Mouse (Mus musculus) hindbrain, embryonic 11.5 days (tissue): ENCODE results near the gene Ddx41. TPM values are rescaled to one million over a fixed set of nuclear protein-coding genes. Genes with fewer than 3 reads are reported as not detected.

Experiments
- ATAC-seq: fragments of 200-750 bp; cut with Nextera tagmentation; 2 replicates; pipeline ENCODE4 v1.8.0; 2017; ENCODE audit warnings: mild to moderate bottlenecking, moderate TSS enrichment, moderate library complexity; ENCODE audit not compliant: low FRiP score
- DNase-seq: peaks from one replicate; pipeline ENCODE4 v3.0.0-alpha.2; 2015; ENCODE audit warnings: low spot score
- H3K27ac ChIP-seq: fragments of 300-500 bp; sonication (generic); 2 replicates; pipeline ENCODE4 v1.5.1; 2014; ENCODE audit warnings: mild to moderate bottlenecking, low read depth, low read length
- H3K27me3 ChIP-seq: fragments of 300-500 bp; sonication (generic); 2 replicates; pipeline ENCODE4 v1.6.1; 2014; ENCODE audit warnings: mild to moderate bottlenecking, low read length, moderate library complexity, mixed read lengths; ENCODE audit not compliant: control insufficient read depth, insufficient read depth
- H3K36me3 ChIP-seq: fragments of 300-500 bp; sonication (generic); 2 replicates; pipeline ENCODE4 v1.6.1; 2014; ENCODE audit warnings: mild to moderate bottlenecking, low read length, moderate library complexity, mixed read lengths; ENCODE audit not compliant: control insufficient read depth, insufficient read depth
- H3K4me1 ChIP-seq: fragments of 300-500 bp; sonication (generic); replicated peaks from 2 replicates; pipeline ENCODE4 v1.6.1; 2014; ENCODE audit warnings: low read length, mixed read lengths; ENCODE audit not compliant: control insufficient read depth, insufficient read depth
- H3K4me2 ChIP-seq: fragments of 300-500 bp; sonication (generic); replicated peaks from 2 replicates; pipeline ENCODE4 v1.6.1; 2014; ENCODE audit warnings: mild to moderate bottlenecking, low read depth, low read length
- H3K4me3 ChIP-seq: fragments of 300-500 bp; sonication (generic); 2 replicates; pipeline ENCODE4 v1.5.1; 2014; ENCODE audit warnings: low read depth, low read length
- H3K9ac ChIP-seq: fragments of 300-500 bp; sonication (generic); 2 replicates; pipeline ENCODE4 v1.6.1; 2014; ENCODE audit warnings: low read depth, low read length
- H3K9me3 ChIP-seq: fragments of 300-500 bp; sonication (generic); 2 replicates; pipeline ENCODE4 v1.6.1; 2016; ENCODE audit warnings: low read length; ENCODE audit not compliant: control insufficient read depth
- WGBS: fragments of 180-500 bp; shearing (Covaris S2); extraction: QIAGEN DNeasy Blood & Tissue Kit; methylation state at CpG from one replicate; pipeline ENCODE4 v1.1.7; 2014; 5-methylcytosine and 5-hydroxymethylcytosine counted together
- polyA plus RNA-seq: library from polyadenylated mRNA; unstranded; fragments of >200 nt; fragmentation: Nextera tagmentation; extraction: Ambion mirVana; gene quantifications from 2 replicates; pipeline ENCODE4 v1.2.1, GENCODE M21; 2014

The Ddx41 gene
- polyA plus RNA-seq, 1 experiment from 2014 or later = 67.6 TPM

GRCm38 (mm10) chr13:55483071-55483470, 53.4 kb downstream of the Ddx41 start:
- no peak for ATAC-seq
- no peak for DNase-seq
- H3K9ac ChIP-seq = no peak overlapping the region
- peak overlapping the region; percentile 4; the same call in 1 of the 2 replicates for H3K4me3 ChIP-seq
- H3K4me1 ChIP-seq = peaks cover 31% of the 10 kb centered on the region
- peak overlapping the region; percentile 99 for H3K27ac ChIP-seq
- peak overlapping the region; percentile 26 for H3K4me2 ChIP-seq
- 56% methylated on average over 9 of the region's 9 CpGs for WGBS
- no peaks in the 10 kb centered on the region for H3K27me3 ChIP-seq
- H3K36me3 ChIP-seq = peaks cover 24% of the 10 kb centered on the region
- no peaks in the 10 kb centered on the region for H3K9me3 ChIP-seq

GRCm38 (mm10) chr13:55482542-55482941, 53.9 kb downstream of the Ddx41 start:
- Histone ChIP-seq H3K27me3 (no peaks in the 10 kb centered on the region), H3K4me3 (no peak overlapping the region), H3K36me3 (peaks cover 24% of the 10 kb centered on the region), H3K4me1 (peaks cover 31% of the 10 kb centered on the region), H3K9me3 (no peaks in the 10 kb centered on the region), H3K9ac (no peak overlapping the region), H3K27ac (no peak overlapping the region; the same call in 1 of the 2 replicates), H3K4me2 (no peak overlapping the region; the same call in 1 of the 2 replicates)
- DNase-seq (no peak), ATAC-seq (no peak)
- 91% methylated on average over 7 of the region's 7 CpGs for whole genome bisulfite sequencing

Other genes starting within 250 kb of the Ddx41 start
- 433 and 450 TPM in 2 replicates for gene Prelid1, start 216.2 kb downstream of the Ddx41 start, polyA plus RNA-seq
- 90.2 and 90.9 TPM in 2 replicates for gene Rab24, start 214.7 kb downstream of the Ddx41 start, polyA plus RNA-seq
- 28.4 and 30.5 TPM in 2 replicates for gene Mxd3, start 206.8 kb downstream of the Ddx41 start, polyA plus RNA-seq
- gene Lman2, start 173.9 kb downstream of the Ddx41 start, polyA plus RNA-seq = 64.8 and 77.3 TPM in 2 replicates
- 0.42 and 0.48 TPM in 2 replicates for gene Rgs14, start 166.9 kb downstream of the Ddx41 start, polyA plus RNA-seq
- not detected in 2 replicates for gene Slc34a1, start 138.5 kb downstream of the Ddx41 start, polyA plus RNA-seq
- not detected in 2 replicates for gene Pfn3, start 121.4 kb downstream of the Ddx41 start, polyA plus RNA-seq
- 0.28 TPM in 1 of 2 replicates, not detected in the other for gene F12, start 109.9 kb downstream of the Ddx41 start, polyA plus RNA-seq
- 37.6 and 52.3 TPM in 2 replicates for gene Grk6, start 91.6 kb downstream of the Ddx41 start, polyA plus RNA-seq
- 2.4 and 2.5 TPM in 2 replicates for gene Prr7, start 72.4 kb downstream of the Ddx41 start, polyA plus RNA-seq
- gene Dbn1, start 48.5 kb downstream of the Ddx41 start, polyA plus RNA-seq = 277 and 314 TPM in 2 replicates
- gene Pdlim7, start 23.0 kb downstream of the Ddx41 start, polyA plus RNA-seq = 135 and 152 TPM in 2 replicates
- gene Dok3, start 7.4 kb downstream of the Ddx41 start, polyA plus RNA-seq = 2.2 and 2.8 TPM in 2 replicates
- gene Fam193b, start 34.5 kb upstream of the Ddx41 start, polyA plus RNA-seq = 44.5 and 45.9 TPM in 2 replicates
- 50.1 and 63.8 TPM in 2 replicates for gene Tmed9, start 37.1 kb upstream of the Ddx41 start, polyA plus RNA-seq
- gene B4galt7, start 63.2 kb upstream of the Ddx41 start, polyA plus RNA-seq = 23.2 and 27.7 TPM in 2 replicates
- 70.5 and 73.4 TPM in 2 replicates for gene Caml, start 86.3 kb upstream of the Ddx41 start, polyA plus RNA-seq
- 47.2 and 50.8 TPM in 2 replicates for gene Ddx46, start 98.4 kb upstream of the Ddx41 start, polyA plus RNA-seq
- gene B230219D22Rik, start 156.5 kb upstream of the Ddx41 start, polyA plus RNA-seq = 69.5 and 74.3 TPM in 2 replicates
- 103 and 108 TPM in 2 replicates for gene Txndc15, start 178.0 kb upstream of the Ddx41 start, polyA plus RNA-seq
- 27.9 and 29.9 TPM in 2 replicates for gene Pcbd2, start 190.7 kb upstream of the Ddx41 start, polyA plus RNA-seq
- 0.15 TPM in 1 of 2 replicates, not detected in the other for gene Catsper3, start 247.9 kb upstream of the Ddx41 start, polyA plus RNA-seq